Mouse (Mus musculus) midbrain, embryonic 16.5 days (tissue): Measurements from ENCODE around the gene Camkk2. TPM values are rescaled to one million over a fixed set of nuclear protein-coding genes. Genes with fewer than 3 reads are reported as not detected.

Experiments
- ATAC-seq: fragments of 200-750 bp; cut with Nextera tagmentation; 2 replicates; pipeline ENCODE4 v1.8.0; 2017; ENCODE audit warnings: moderate TSS enrichment
- H3K27ac ChIP-seq: fragments of 300-500 bp; sonication (generic); 2 replicates; pipeline ENCODE4 v1.5.1; 2014; ENCODE audit warnings: mild to moderate bottlenecking, low read length, mixed read lengths
- H3K27me3 ChIP-seq: fragments of 300-500 bp; sonication (generic); 2 replicates; pipeline ENCODE4 v1.6.1; 2014; ENCODE audit warnings: low read depth, low read length, mixed read lengths; ENCODE audit not compliant: control insufficient read depth, insufficient read depth
- H3K36me3 ChIP-seq: fragments of 300-500 bp; sonication (generic); 2 replicates; pipeline ENCODE4 v1.6.1; 2014; ENCODE audit warnings: mild to moderate bottlenecking, low read length, moderate library complexity, mixed read lengths; ENCODE audit not compliant: control insufficient read depth, insufficient read depth
- H3K4me1 ChIP-seq: fragments of 300-500 bp; sonication (generic); 2 replicates; pipeline ENCODE4 v1.6.1; 2014; ENCODE audit warnings: mild to moderate bottlenecking, low read length, mixed read lengths; ENCODE audit not compliant: control insufficient read depth, insufficient read depth
- H3K4me2 ChIP-seq: fragments of 300-500 bp; sonication (generic); 2 replicates; pipeline ENCODE4 v1.6.1; 2014; ENCODE audit warnings: mild to moderate bottlenecking, low read length, mixed read lengths
- H3K4me3 ChIP-seq: fragments of 300-500 bp; sonication (generic); 2 replicates; pipeline ENCODE4 v1.5.1; 2014; ENCODE audit warnings: low read depth, mild to moderate bottlenecking, low read length, moderate library complexity, mixed read lengths
- H3K9ac ChIP-seq: fragments of 300-500 bp; sonication (generic); 2 replicates; pipeline ENCODE4 v1.6.1; 2014; ENCODE audit warnings: low read depth, low read length, mixed read lengths
- H3K9me3 ChIP-seq: fragments of 300-500 bp; sonication (generic); replicated peaks from 2 replicates; pipeline ENCODE4 v1.6.1; 2014; ENCODE audit warnings: mild to moderate bottlenecking, low read length, mixed read lengths; ENCODE audit not compliant: control insufficient read depth, poor library complexity, severe bottlenecking
- WGBS: fragments of 180-500 bp; shearing (Covaris S2); extraction: QIAGEN DNeasy Blood & Tissue Kit; methylation state at CpG from one replicate; pipeline ENCODE4 v1.1.7; 2014; 5-methylcytosine and 5-hydroxymethylcytosine counted together
- polyA plus RNA-seq: library from polyadenylated mRNA; unstranded; fragments of >200 nt; fragmentation: Nextera tagmentation; extraction: Ambion mirVana; gene quantifications from 2 replicates; pipeline ENCODE4 v1.2.1, GENCODE M21; 2015

Camkk2 gene
- polyA plus RNA-seq, 1 experiment from 2014 or later: 69.5 TPM

- 85% methylated on average over 29 of the region's 29 CpGs for WGBS
- peaks cover 2% of the 10 kb centered on the region; the same call in 1 of the 2 replicates for H3K36me3 ChIP-seq
- no peak overlapping the region for H3K4me3 ChIP-seq
- H3K9ac ChIP-seq: no peak overlapping the region
- no peak overlapping the region for H3K4me2 ChIP-seq
- H3K9me3 ChIP-seq: no peaks in the 10 kb centered on the region
- ATAC-seq: no peak
- H3K27me3 ChIP-seq: no peaks in the 10 kb centered on the region
- no peaks in the 10 kb centered on the region for H3K4me1 ChIP-seq
- no peak overlapping the region for H3K27ac ChIP-seq
Observed at GRCm38 (mm10) chr5:122763271-122764031, 15.8 kb downstream of the Camkk2 start.

GRCm38 (mm10) chr5:122756680-122757079 is 22.5 kb downstream of the Camkk2 start:
- Histone ChIP-seq H3K9me3 (no peaks in the 10 kb centered on the region), H3K27me3 (no peaks in the 10 kb centered on the region), H3K4me1 (no peaks in the 10 kb centered on the region), H3K27ac (no peak overlapping the region), H3K36me3 (peaks cover 26% of the 10 kb centered on the region), H3K4me3 (no peak overlapping the region), H3K9ac (no peak overlapping the region), H3K4me2 (no peak overlapping the region)
- 85% methylated on average over 7 of the region's 7 CpGs for WGBS
- ATAC-seq: no peak

- no peaks in the 10 kb centered on the region for H3K4me1 ChIP-seq
- no peak overlapping the region for H3K27ac ChIP-seq
- peaks cover 26% of the 10 kb centered on the region for H3K36me3 ChIP-seq
- 51% methylated on average over 6 of the region's 6 CpGs for WGBS
- no peak overlapping the region for H3K4me2 ChIP-seq
- ATAC-seq: no peak
- H3K9me3 ChIP-seq: no peaks in the 10 kb centered on the region
- H3K4me3 ChIP-seq: no peak overlapping the region
- H3K27me3 ChIP-seq: no peaks in the 10 kb centered on the region
- no peak overlapping the region for H3K9ac ChIP-seq
Observed at GRCm38 (mm10) chr5:122756144-122756543, 23.1 kb downstream of the Camkk2 start.

GRCm38 (mm10) chr5:122755620-122756019 is 23.6 kb downstream of the Camkk2 start:
- ATAC-seq: no peak
- H3K36me3 ChIP-seq: peaks cover 26% of the 10 kb centered on the region
- 96% methylated on average over 4 of the region's 4 CpGs for WGBS

GRCm38 (mm10) chr5:122754477-122754876 is 24.7 kb downstream of the Camkk2 start:
- H3K27me3 ChIP-seq: no peaks in the 10 kb centered on the region
- 93% methylated on average over 16 of the region's 16 CpGs for WGBS
- no peak overlapping the region for H3K9ac ChIP-seq
- no peak for ATAC-seq
- no peak overlapping the region for H3K4me3 ChIP-seq
- H3K9me3 ChIP-seq: no peaks in the 10 kb centered on the region
- H3K4me1 ChIP-seq: no peaks in the 10 kb centered on the region
- no peak overlapping the region for H3K4me2 ChIP-seq
- H3K27ac ChIP-seq: no peak overlapping the region
- peaks cover 26% of the 10 kb centered on the region for H3K36me3 ChIP-seq

More at GRCm38 (mm10) chr5:122755620-122756019, 23.6 kb downstream of the Camkk2 start:
- Histone ChIP-seq H3K9me3 (no peaks in the 10 kb centered on the region), H3K4me2 (no peak overlapping the region), H3K4me3 (no peak overlapping the region), H3K9ac (no peak overlapping the region), H3K27ac (no peak overlapping the region), H3K4me1 (no peaks in the 10 kb centered on the region), H3K27me3 (no peaks in the 10 kb centered on the region)

GRCm38 (mm10) chr5:122747950-122748349 is 31.3 kb downstream of the Camkk2 start:
- H3K4me1 ChIP-seq: no peaks in the 10 kb centered on the region
- WGBS: 87% methylated on average over 7 of the region's 7 CpGs
- H3K27me3 ChIP-seq: no peaks in the 10 kb centered on the region
- H3K9me3 ChIP-seq: no peaks in the 10 kb centered on the region
- H3K9ac ChIP-seq: no peak overlapping the region
- no peak for ATAC-seq
- H3K36me3 ChIP-seq: peaks cover 33% of the 10 kb centered on the region
- no peak overlapping the region for H3K4me2 ChIP-seq
- H3K27ac ChIP-seq: no peak overlapping the region
- no peak overlapping the region for H3K4me3 ChIP-seq

GRCm38 (mm10) chr5:122743880-122744422 is 35.3 kb downstream of the Camkk2 start:
- WGBS: 79% methylated on average over 13 of the region's 13 CpGs
- Histone ChIP-seq H3K27ac (no peak overlapping the region), H3K27me3 (no peaks in the 10 kb centered on the region), H3K9ac (no peak overlapping the region), H3K36me3 (peaks cover 45% of the 10 kb centered on the region), H3K4me1 (no peaks in the 10 kb centered on the region), H3K9me3 (no peaks in the 10 kb centered on the region), H3K4me3 (no peak overlapping the region), H3K4me2 (no peak overlapping the region)
- no peak for ATAC-seq

- no peak overlapping the region for H3K4me2 ChIP-seq
- H3K9me3 ChIP-seq: no peaks in the 10 kb centered on the region
- no peak overlapping the region for H3K4me3 ChIP-seq
- peaks cover 14% of the 10 kb centered on the region for H3K36me3 ChIP-seq
- 94% methylated on average over 15 of the region's 15 CpGs for WGBS
- no peak overlapping the region for H3K9ac ChIP-seq
- H3K27ac ChIP-seq: no peak overlapping the region
- no peaks in the 10 kb centered on the region for H3K27me3 ChIP-seq
- ATAC-seq: no peak
- no peaks in the 10 kb centered on the region for H3K4me1 ChIP-seq
Observed at GRCm38 (mm10) chr5:122736761-122737160, 42.4 kb downstream of the Camkk2 start.

- Histone ChIP-seq H3K9me3 (no peaks in the 10 kb centered on the region), H3K4me2 (no peak overlapping the region), H3K4me1 (no peaks in the 10 kb centered on the region), H3K27ac (no peak overlapping the region), H3K9ac (no peak overlapping the region), H3K4me3 (no peak overlapping the region), H3K36me3 (peaks cover 7% of the 10 kb centered on the region), H3K27me3 (no peaks in the 10 kb centered on the region)
- 94% methylated on average over 7 of the region's 7 CpGs for WGBS
- ATAC-seq: no peak
Observed at GRCm38 (mm10) chr5:122735853-122736252, 43.4 kb downstream of the Camkk2 start.
